Mouse (Mus musculus): Measurements from ENCODE around the gene Mrgprd. TPM values are rescaled to one million over a fixed set of nuclear protein-coding genes. Genes with fewer than 3 reads are reported as not detected.

The Mrgprd gene
- polyA plus RNA-seq, 1 experiment from 2014 or later, result not detected

- ATAC-seq (ENCODE audit: insufficient read depth, low FRiP score, low TSS enrichment) (no peak), DNase-seq (ENCODE audit: low spot score) (no peak)
- Histone ChIP-seq H3K4me1 (ENCODE audit: control insufficient read depth, insufficient read depth, low read length) (peaks cover 5% of the 10 kb centered on the region; the same call in 1 of the 2 replicates), H3K9ac (ENCODE audit: low read length) (no peak overlapping the region), H3K27me3 (ENCODE audit: control insufficient read depth, insufficient read depth, low read length) (no peaks in the 10 kb centered on the region), H3K27ac (ENCODE audit: low read depth, low read length) (no peak overlapping the region), H3K36me3 (ENCODE audit: control insufficient read depth, insufficient read depth, low read length) (no peaks in the 10 kb centered on the region), H3K4me3 (ENCODE audit: low read depth, low read length) (no peak overlapping the region), H3K9me3 (ENCODE audit: control insufficient read depth, low read length) (no peaks in the 10 kb centered on the region), H3K4me2 (ENCODE audit: low read depth) (no peak overlapping the region)
- WGBS, result 71% methylated on average over 7 of the region's 7 CpGs
Measured at GRCm38 (mm10) chr7:145299562-145300320, 14.9 kb upstream of the Mrgprd start.

DNA sequence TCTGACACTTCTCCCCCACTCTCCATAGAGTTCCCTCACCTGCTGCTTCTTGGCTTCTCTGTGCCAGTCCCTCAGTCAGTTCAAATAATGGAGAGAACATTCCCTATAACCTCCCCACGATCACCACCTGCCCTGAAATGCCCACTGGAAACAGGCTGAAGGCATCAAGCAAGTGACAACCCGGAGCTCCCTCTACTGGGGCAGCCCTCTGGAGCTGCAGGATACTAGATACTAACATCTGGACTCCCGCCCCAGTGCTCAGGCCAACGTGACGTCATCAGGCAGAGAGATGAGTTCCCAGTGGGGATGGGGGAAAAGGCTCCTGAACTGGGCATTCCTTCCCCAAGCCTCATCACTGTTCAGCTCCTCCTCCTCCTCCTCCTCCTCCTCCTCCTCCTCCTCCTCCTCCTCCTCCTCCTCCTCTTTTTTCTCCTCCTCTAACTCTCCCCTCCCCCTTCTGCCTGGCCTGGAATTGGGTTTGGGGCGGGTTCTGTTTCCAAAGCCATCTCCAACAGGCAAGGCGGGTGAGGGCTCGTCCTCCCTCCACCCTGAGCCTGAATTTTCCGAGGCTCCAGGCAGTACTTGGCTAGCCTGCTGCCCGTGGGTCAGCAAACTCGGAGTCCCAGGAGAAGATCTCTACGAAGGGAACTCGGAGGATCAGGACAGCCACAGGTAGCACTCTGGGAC is 14.2 kb upstream of the Mrgprd start, which contains the start of gene Mrgprf:
Gene Mrgprf, plus strand, starts transcription at position 508 of the 687 bp plus-strand sequence.
- DNase-seq (ENCODE audit: low spot score) (no peak), ATAC-seq (ENCODE audit: insufficient read depth, low FRiP score, low TSS enrichment) (no peak)
- Histone ChIP-seq H3K4me3 (ENCODE audit: low read depth, low read length) (no peak within 1 kb of the TSS), H3K27me3 (ENCODE audit: control insufficient read depth, insufficient read depth, low read length) (no peaks in the 10 kb centered on the region), H3K9me3 (ENCODE audit: control insufficient read depth, low read length) (no peaks in the 10 kb centered on the region), H3K27ac (ENCODE audit: low read depth, low read length) (no peak within 1 kb of the TSS), H3K36me3 (ENCODE audit: control insufficient read depth, insufficient read depth, low read length) (no peaks in the 10 kb centered on the region), H3K9ac (ENCODE audit: low read length) (no peak within 1 kb of the TSS), H3K4me1 (ENCODE audit: control insufficient read depth, insufficient read depth, low read length) (peaks cover 5% of the 10 kb centered on the region; the same call in 1 of the 2 replicates), H3K4me2 (ENCODE audit: low read depth) (no peak within 1 kb of the TSS)
- whole genome bisulfite sequencing, result 44% methylated on average over 12 of the region's 13 CpGs

DNA sequence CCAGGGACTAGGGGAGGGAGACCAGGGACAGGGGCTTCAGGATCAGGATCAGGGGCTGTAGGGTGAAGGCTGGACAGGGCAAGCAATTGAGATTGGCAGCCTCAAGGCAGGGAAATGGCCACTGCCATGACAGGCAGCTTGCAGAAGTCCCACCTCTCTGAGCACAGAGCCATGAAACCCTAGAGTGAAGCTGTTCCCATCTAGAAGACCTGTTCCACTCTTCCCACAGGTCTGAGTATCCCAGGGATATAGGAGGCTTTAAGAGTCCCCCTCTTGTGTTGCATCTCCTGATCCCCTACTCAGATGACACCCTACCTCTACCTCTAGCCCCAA is 13.7 kb upstream of the Mrgprd start:
- H3K4me1 ChIP-seq (ENCODE audit: control insufficient read depth, insufficient read depth, low read length), result peaks cover 5% of the 10 kb centered on the region; the same call in 1 of the 2 replicates
- H3K9ac ChIP-seq (ENCODE audit: low read length), result no peak overlapping the region

DNA sequence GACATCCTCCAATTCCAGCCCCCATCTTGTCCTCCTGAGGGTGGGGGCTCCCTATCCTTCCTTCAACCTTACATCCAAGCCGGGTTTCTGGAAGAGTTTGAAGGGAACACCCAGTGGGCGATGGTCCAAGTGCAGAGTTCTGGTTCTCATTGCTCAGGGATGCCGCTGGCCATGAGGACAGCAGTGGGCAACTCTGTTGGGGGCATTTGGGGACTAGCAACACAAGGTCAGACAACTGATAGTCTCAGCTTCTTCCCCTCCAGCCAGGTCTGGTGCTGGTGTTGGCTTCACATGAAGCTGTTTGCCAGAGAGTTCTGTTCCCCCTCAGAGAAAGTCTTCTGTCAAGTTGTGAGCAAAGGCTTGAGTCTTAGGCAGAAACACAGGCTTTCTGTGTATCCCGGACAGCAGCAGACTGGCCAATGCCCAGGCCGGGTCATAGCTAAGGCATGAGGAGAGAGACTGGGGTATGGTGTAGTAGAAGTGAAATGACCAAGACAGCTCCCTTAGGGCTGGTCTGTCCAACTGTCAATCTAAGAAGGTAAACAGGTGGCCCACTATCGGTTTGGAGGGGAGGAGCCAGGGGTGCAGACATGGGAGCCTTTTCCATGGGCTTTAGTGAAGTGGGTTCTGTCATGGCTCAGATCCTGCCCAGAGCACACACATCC is 13.2 kb upstream of the Mrgprd start:
- DNase-seq (ENCODE audit: low spot score) (no peak), ATAC-seq (ENCODE audit: insufficient read depth, low FRiP score, low TSS enrichment) (no peak)
- no peak overlapping the region for H3K4me3 ChIP-seq (ENCODE audit: low read depth, low read length)
- H3K9ac ChIP-seq (ENCODE audit: low read length), result no peak overlapping the region
- no peaks in the 10 kb centered on the region for H3K36me3 ChIP-seq (ENCODE audit: control insufficient read depth, insufficient read depth, low read length)
- H3K4me2 ChIP-seq (ENCODE audit: low read depth), result no peak overlapping the region
- no peaks in the 10 kb centered on the region for H3K27me3 ChIP-seq (ENCODE audit: control insufficient read depth, insufficient read depth, low read length)
- WGBS, result 93% methylated on average over 6 of the region's 6 CpGs
- no peaks in the 10 kb centered on the region for H3K9me3 ChIP-seq (ENCODE audit: control insufficient read depth, low read length)
- peaks cover 5% of the 10 kb centered on the region; the same call in 1 of the 2 replicates for H3K4me1 ChIP-seq (ENCODE audit: control insufficient read depth, insufficient read depth, low read length)
- no peak overlapping the region for H3K27ac ChIP-seq (ENCODE audit: low read depth, low read length)

More for the DNA sequence above, 13.7 kb upstream of the Mrgprd start:
- Histone ChIP-seq H3K9me3 (ENCODE audit: control insufficient read depth, low read length) (no peaks in the 10 kb centered on the region), H3K4me3 (ENCODE audit: low read depth, low read length) (no peak overlapping the region), H3K4me2 (ENCODE audit: low read depth) (no peak overlapping the region), H3K36me3 (ENCODE audit: control insufficient read depth, insufficient read depth, low read length) (no peaks in the 10 kb centered on the region), H3K27ac (ENCODE audit: low read depth, low read length) (no peak overlapping the region), H3K27me3 (ENCODE audit: control insufficient read depth, insufficient read depth, low read length) (no peaks in the 10 kb centered on the region)
- no peak for ATAC-seq (ENCODE audit: insufficient read depth, low FRiP score, low TSS enrichment)
- DNase-seq (ENCODE audit: low spot score), result no peak

- Histone ChIP-seq H3K9me3 (ENCODE audit: control insufficient read depth, low read length) (no peaks in the 10 kb centered on the region), H3K4me3 (ENCODE audit: low read depth, low read length) (0 out of 2 replicates have a peak overlapping the region, but pooled peaks have one; percentile 12), H3K4me2 (ENCODE audit: low read depth) (peak overlapping the region; percentile 42), H3K9ac (ENCODE audit: low read length) (peak overlapping the region; percentile 39), H3K4me1 (ENCODE audit: control insufficient read depth, insufficient read depth, low read length) (peaks cover 5% of the 10 kb centered on the region; the same call in 1 of the 2 replicates), H3K27ac (ENCODE audit: low read depth, low read length) (no peak overlapping the region), H3K36me3 (ENCODE audit: control insufficient read depth, insufficient read depth, low read length) (no peaks in the 10 kb centered on the region), H3K27me3 (ENCODE audit: control insufficient read depth, insufficient read depth, low read length) (no peaks in the 10 kb centered on the region)
- DNase-seq (ENCODE audit: low spot score) (peak; percentile 85), ATAC-seq (ENCODE audit: insufficient read depth, low FRiP score, low TSS enrichment) (peak; percentile 86)
- WGBS, result 6% methylated on average over 20 of the region's 20 CpGs
Measured at GRCm38 (mm10) chr7:145302488-145303285, 11.9 kb upstream of the Mrgprd start.

GRCm38 (mm10) chr7:145304153-145304552 is 10.5 kb upstream of the Mrgprd start:
- H3K9me3 ChIP-seq (ENCODE audit: control insufficient read depth, low read length), result no peaks in the 10 kb centered on the region
- ATAC-seq (ENCODE audit: insufficient read depth, low FRiP score, low TSS enrichment) (no peak), DNase-seq (ENCODE audit: low spot score) (no peak)
- no peaks in the 10 kb centered on the region for H3K27me3 ChIP-seq (ENCODE audit: control insufficient read depth, insufficient read depth, low read length)
- no peak overlapping the region for H3K27ac ChIP-seq (ENCODE audit: low read depth, low read length)
- WGBS, result 72% methylated on average over 2 of the region's 2 CpGs
- H3K9ac ChIP-seq (ENCODE audit: low read length), result no peak overlapping the region
- H3K4me2 ChIP-seq (ENCODE audit: low read depth), result no peak overlapping the region
- no peak overlapping the region for H3K4me3 ChIP-seq (ENCODE audit: low read depth, low read length)
- H3K4me1 ChIP-seq (ENCODE audit: control insufficient read depth, insufficient read depth, low read length), result peaks cover 5% of the 10 kb centered on the region; the same call in 1 of the 2 replicates
- H3K36me3 ChIP-seq (ENCODE audit: control insufficient read depth, insufficient read depth, low read length), result no peaks in the 10 kb centered on the region

- H3K27me3 ChIP-seq (ENCODE audit: control insufficient read depth, insufficient read depth, low read length), result no peaks in the 10 kb centered on the region
- no peak overlapping the region for H3K9ac ChIP-seq (ENCODE audit: low read length)
- DNase-seq (ENCODE audit: low spot score) (no peak), ATAC-seq (ENCODE audit: insufficient read depth, low FRiP score, low TSS enrichment) (no peak)
- no peaks in the 10 kb centered on the region for H3K9me3 ChIP-seq (ENCODE audit: control insufficient read depth, low read length)
- H3K4me2 ChIP-seq (ENCODE audit: low read depth), result no peak overlapping the region
- H3K4me1 ChIP-seq (ENCODE audit: control insufficient read depth, insufficient read depth, low read length), result peaks cover 4% of the 10 kb centered on the region; the same call in 1 of the 2 replicates
- H3K4me3 ChIP-seq (ENCODE audit: low read depth, low read length), result no peak overlapping the region
- H3K27ac ChIP-seq (ENCODE audit: low read depth, low read length), result no peak overlapping the region
- H3K36me3 ChIP-seq (ENCODE audit: control insufficient read depth, insufficient read depth, low read length), result no peaks in the 10 kb centered on the region
- 86% methylated on average over 10 of the region's 10 CpGs for WGBS
Measured at GRCm38 (mm10) chr7:145307636-145308035, 7.0 kb upstream of the Mrgprd start.

DNA sequence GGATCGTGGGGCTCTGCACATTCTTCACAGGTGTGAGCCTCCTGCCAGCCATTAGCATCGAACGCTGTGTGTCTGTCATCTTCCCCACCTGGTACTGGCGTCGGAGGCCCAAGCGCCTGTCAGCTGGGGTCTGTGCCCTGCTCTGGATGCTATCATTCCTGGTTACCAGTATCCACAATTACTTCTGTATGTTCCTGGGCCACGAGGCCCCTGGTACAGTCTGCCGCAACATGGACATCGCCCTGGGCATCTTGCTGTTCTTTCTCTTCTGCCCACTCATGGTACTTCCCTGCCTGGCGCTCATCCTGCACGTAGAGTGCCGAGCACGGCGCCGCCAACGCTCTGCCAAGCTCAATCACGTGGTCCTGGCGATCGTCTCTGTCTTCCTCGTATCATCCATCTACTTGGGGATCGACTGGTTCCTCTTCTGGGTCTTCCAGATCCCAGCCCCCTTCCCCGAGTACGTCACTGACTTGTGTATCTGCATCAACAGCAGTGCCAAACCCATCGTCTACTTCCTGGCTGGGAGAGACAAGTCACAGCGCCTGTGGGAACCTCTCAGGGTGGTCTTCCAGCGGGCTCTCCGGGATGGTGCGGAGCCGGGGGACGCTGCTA is 6.5 kb upstream of the Mrgprd start:
- H3K9ac ChIP-seq (ENCODE audit: low read length), result no peak overlapping the region
- no peaks in the 10 kb centered on the region for H3K27me3 ChIP-seq (ENCODE audit: control insufficient read depth, insufficient read depth, low read length)
- ATAC-seq (ENCODE audit: insufficient read depth, low FRiP score, low TSS enrichment) (no peak), DNase-seq (ENCODE audit: low spot score) (no peak)
- no peak overlapping the region for H3K4me3 ChIP-seq (ENCODE audit: low read depth, low read length)
- H3K4me2 ChIP-seq (ENCODE audit: low read depth), result no peak overlapping the region
- no peaks in the 10 kb centered on the region for H3K36me3 ChIP-seq (ENCODE audit: control insufficient read depth, insufficient read depth, low read length)
- no peak overlapping the region for H3K27ac ChIP-seq (ENCODE audit: low read depth, low read length)
- WGBS, result 79% methylated on average over 30 of the region's 30 CpGs
- H3K9me3 ChIP-seq (ENCODE audit: control insufficient read depth, low read length), result no peaks in the 10 kb centered on the region
- H3K4me1 ChIP-seq (ENCODE audit: control insufficient read depth, insufficient read depth, low read length), result no peaks in the 10 kb centered on the region

Data from neural tube, embryonic 11.5 days (tissue).